Mouse (Mus musculus): ENCODE results near the gene Tnfaip8l1. TPM values are rescaled to one million over a fixed set of nuclear protein-coding genes. Genes with fewer than 3 reads are reported as not detected.

Gene Tnfaip8l1
- total RNA-seq, 1 experiment from 2014 or later = 3.7 TPM

DNA sequence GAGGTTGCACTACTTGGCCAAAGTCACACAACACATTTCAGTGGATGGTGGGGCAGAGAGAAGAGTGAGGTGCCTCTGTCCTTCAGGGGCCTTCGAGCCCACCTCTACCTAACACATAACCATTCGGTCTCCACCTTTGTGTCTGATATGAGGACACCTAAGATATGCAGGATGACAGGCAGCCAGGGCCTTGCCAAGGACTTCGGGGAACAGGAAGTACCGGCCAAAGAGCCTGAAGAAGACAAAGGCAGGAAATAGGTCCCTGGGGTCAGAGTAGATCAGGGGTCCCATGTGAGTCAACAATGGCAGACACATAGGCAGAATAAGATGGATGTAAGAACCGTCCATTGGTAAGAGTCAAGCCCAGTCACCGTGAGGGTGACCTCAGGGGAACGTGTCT, 25.7 kb upstream of the Tnfaip8l1 start:
- no peak for ATAC-seq (replicated peaks; ENCODE audit: low read depth, poor library complexity, severe bottlenecking)

DNA sequence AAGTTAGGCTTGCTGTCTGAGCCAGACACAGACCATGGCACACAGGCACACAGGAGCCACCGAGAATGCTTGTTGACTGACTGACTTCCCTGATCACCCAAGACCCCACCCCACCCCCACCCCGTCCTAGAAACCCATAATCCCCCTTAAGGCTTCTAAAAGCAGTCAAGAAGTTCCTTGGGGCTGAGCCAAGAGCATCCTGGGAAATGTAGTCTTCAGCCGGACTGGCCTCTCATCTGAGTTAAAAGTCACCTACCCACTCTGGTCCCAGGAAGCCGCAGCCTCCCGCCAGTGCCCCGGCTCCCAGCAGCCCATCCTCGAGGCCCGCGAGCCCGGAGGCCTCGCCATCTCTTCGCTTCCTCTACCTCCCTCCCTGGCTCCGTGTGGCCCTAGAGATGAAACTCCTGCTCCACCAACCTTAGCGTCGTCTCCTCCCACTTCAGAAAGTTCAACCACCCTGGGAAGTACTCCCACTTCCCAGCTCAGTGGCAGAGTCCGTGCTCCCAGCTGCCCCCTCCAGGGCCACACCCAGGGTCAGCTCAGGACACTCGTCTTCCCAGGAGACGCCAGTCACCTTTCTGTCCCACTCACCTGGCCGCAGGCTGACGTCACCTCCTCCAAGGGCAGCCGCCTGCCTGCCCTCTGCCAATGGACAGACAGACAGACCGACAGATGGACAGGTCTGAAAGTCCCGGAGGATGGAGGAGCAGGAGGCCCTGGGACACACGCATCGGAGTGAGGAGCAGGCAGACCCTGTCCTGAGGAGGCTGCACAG, 24.3 kb upstream of the Tnfaip8l1 start:
- ATAC-seq (replicated peaks; ENCODE audit: low read depth, poor library complexity, severe bottlenecking) = no peak

DNA sequence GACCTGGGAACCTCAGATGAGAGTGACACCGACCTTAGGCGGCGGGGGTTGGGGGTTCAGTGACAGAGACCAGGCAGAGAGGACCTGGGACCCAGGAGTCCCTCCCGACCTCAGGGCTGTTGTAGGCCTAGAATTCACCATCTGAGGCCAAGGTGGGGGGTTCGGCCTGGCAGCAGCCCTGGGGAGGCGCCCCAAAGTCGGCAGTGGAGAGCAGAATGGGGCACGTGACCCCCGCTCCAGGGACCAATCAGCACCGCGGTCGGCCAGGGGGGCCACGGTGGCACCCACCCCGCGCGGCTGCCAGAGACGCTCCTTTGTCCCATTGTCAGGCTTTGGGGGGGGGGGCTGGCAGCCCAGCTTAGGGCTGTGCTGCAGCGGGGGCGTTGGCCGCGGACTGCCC, 22.9 kb upstream of the Tnfaip8l1 start:
- ATAC-seq (replicated peaks; ENCODE audit: low read depth, poor library complexity, severe bottlenecking) = no peak

DNA sequence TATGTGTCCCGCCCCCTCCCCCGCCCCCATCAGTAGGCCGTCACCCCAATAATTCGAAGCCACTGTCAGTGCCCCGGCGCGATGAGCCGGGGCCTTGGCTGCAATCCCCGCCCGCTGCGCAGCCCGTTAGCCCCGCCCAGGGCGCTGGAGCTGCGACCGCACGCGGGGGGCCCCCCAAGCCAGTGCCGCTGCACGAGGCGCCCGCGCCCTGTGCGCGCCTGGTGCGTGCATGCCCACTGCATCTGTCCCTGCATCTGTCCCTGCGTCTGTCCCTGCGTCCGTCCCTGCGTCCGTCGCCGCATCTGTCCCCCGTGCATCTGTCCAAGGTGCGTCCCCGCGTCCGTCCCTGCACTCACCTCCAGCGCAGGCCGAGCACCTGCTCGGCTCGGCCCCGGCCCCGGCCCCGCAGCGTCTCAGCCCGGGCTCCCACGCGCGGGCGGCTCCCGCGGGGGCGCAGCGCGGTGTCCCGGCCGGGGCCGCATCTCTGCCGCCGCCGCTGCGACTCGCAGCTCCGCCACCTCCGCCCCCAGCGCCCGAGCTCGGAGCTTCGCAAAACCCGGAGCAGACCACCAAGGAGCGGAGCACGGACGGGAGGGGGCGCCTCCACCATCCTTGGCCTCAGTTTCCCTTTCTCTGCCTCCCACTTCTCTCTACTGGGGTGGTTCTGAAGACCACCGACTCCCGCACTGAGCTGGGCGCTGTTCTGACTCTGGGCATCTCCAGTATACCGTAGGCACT, 22.2 kb upstream of the Tnfaip8l1 start, which contains the start of gene Sema6b:
Sema6b (minus strand) TSS at position 486 of the 738 bp plus-strand sequence.
- ATAC-seq (replicated peaks; ENCODE audit: low read depth, poor library complexity, severe bottlenecking) = peak; percentile 52

DNA sequence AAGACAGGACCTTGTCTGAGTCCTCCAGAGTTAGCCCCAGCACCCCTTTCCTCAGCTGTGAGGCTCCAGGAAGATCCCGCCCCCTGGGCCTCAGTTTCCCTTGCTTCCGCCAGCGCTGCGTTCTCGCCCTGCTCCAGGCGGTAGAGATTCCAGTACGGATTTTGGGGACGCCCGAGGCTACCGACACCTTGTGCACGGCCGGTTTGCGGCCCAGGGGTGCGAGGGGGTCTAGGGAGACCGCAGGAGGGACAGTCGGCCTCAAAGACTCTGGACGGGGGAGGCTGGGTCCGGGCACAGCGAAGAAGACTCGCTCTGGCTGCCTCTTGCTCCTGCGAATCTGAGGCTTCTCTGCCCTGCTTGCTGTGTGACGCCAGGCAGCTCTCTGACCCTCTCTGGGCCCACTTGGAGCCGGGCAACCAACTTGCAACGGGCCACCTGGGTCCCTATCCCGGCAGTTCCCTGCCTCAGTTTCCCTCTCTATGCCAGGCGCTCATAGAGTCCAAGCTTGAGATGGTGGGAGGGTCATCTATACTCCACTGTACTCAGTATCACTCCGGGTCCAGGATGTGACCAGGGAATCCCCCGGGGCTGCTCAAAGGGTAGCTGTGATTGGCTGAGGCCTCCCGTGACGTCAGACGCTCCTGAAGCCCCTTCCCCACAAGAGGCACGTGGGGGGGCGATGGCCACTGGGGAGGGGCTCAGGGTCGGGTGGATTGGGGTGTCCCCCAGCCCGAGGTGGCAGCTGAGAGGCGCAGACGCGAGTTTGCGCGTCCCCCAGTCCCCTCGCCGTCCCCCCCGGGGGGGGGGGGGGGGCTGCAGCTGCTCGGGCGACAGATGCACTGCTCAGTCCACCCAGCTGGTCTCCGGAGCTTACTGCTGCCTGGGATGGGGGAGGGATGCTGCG, 20.3 kb upstream of the Tnfaip8l1 start:
- ATAC-seq (replicated peaks; ENCODE audit: low read depth, poor library complexity, severe bottlenecking) = no peak; the same call in 1 of the 2 replicates

DNA sequence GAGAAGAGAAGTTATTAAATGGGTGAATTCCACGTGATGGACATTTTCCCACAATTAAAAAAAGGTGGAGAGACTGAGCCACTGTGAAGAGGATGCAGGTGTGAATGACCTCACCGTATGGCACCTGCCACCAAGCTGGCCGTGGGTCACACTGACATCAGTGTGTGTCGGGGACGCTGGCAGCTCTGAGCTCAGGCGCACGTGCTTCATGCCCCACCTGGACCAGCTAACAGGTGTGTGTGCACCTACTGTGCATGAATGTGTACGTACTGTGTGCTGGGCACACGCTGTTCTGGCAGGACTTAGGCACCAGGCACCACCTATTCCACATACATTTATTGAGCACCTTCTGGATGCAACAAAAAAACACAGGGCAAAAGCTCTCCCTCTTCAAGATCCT, 17.7 kb upstream of the Tnfaip8l1 start:
- ATAC-seq (replicated peaks; ENCODE audit: low read depth, poor library complexity, severe bottlenecking) = no peak

DNA sequence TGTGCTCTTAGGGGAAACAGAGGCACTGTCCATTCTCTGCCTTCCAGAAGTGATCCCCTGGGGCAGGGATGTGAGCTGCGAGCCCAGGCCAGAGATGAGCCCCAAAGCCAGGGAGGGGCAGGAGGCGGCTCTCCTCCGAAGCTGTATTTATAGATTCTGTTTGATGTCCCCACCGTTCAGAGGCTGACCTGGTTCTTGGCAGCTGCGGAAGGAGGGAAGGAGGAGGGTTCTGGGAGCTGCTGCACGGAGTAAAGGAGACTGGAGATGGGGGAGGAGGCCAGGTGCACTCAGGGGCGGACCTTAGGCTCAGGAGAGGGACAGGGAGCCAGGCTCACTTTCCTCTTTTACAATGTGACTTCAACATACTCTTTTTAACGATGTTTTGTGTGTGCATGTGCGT, 16.1 kb upstream of the Tnfaip8l1 start:
- no peak for ATAC-seq (replicated peaks; ENCODE audit: low read depth, poor library complexity, severe bottlenecking)

DNA sequence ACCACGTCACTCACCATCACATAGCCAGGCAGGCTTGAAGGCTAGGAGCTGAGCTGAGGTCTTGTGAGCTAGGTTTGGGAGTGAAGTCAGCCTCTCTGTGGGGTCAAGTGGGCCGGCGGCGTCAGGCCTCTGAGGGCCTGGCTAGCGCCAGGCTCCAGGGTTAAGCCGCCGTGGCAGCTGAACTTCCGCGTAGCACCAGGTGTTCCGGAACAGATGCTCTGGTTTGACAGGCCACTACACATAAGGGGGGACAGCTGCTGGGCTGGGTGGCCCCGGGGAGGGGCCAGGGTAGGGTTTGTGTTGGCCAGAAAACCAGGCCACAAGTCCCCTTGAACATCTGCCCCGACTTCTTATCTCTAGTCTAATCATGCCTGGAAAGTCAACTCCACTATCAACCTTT, 14.9 kb upstream of the Tnfaip8l1 start:
- ATAC-seq (replicated peaks; ENCODE audit: low read depth, poor library complexity, severe bottlenecking) = no peak

DNA sequence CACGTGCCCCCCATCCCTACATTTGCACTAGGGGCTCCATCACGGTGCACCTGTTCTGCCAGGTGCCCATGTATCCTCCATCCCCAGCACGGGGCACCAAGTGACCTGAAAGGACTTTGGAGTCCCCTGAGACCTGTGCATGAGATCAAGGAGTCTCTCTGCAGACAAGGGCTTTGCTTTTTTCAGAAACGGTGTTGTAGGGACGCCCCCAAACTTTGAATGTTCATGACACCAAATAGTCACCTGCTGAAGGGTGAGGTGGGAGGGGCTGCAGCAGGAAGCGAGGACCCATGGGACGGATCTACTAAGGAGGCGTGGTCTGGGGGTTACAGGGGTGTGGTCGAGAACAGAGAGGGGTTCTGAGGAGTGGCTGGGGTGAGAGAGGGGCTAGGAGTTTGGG, 14.0 kb upstream of the Tnfaip8l1 start:
- no peak for ATAC-seq (replicated peaks; ENCODE audit: low read depth, poor library complexity, severe bottlenecking)

DNA sequence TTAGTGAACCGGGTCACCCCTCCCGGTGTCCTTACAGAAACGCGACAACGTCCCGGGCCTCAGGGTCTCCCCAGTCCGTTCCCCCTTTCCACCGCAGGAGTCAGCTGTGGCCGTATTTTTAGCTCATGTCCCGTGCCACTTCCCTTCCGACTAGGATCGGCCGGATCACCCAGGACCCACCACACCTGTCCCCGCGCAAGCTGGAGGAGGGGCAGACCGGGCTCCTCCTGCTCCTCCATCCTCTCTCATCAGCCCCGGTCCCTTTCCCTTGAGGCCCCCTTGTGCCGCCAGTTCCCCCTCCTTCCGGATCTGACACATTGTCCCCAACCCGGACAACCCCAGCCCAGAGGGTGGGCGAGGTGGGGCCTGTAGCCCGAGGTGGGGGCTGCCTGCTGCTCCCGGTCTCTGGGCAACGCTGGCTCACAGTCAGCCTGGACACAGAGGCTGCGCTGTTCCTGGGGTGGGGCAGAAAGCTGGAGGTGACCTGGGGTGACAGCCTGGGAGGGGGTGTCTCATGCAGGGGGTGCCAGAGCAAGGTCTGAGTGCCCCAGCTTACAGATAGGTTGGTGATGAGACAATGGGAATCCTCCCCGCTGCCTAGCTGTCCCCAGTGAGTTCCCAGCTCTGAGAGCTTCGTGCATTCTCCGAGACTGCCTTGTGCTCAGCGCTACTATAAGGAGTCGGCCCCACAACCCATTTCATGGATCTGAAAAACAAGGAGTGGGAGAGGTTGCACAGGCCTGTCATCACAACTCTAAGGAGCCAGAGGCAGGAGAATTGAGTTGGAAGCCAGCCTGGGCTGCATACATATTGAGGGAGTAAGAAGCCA, 13.3 kb upstream of the Tnfaip8l1 start:
- 0 out of 2 replicates have a peak, but pooled peaks have one; percentile 8 for ATAC-seq (replicated peaks; ENCODE audit: low read depth, poor library complexity, severe bottlenecking)

DNA sequence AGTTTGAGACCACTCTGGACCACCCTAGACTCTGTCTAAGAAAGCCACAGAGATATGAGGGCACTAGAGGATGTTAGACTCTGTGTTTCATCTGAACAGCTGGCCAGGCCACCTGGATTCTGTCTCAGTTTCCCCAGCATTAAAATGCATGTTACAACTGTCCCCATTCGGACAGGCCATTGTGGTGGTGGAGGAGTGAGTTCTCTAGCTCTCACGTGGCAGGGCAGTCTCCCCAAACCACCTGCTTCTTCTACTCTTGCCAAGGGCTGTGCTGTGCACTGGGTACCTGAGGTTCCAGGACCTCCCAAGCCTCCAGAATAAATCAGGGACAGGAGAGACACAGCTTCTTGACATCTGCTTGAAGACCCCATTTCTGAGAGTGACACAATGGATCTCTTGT, 12.4 kb upstream of the Tnfaip8l1 start:
- ATAC-seq (replicated peaks; ENCODE audit: low read depth, poor library complexity, severe bottlenecking) = no peak

DNA sequence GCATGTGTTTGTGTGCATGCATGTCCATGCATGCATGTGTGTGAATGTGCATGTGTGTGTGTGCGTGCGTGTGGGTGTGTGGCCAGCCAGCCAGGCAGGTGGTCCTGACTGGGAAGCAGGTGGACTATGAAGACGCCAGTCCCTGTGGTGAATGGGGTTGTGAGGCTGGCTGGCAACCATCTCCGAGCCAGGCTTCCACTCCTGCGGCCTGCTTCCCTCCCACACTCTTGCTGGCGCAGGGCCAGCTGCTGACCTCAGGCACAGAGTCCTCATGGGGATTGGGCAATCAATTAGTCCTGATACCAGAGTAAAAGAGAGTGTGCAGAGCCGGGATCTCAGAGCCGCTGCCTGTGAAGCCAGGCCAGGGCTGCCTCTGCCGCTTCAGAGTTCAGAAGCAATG, 8.6 kb upstream of the Tnfaip8l1 start:
- peak; percentile 74 for ATAC-seq (replicated peaks; ENCODE audit: low read depth, poor library complexity, severe bottlenecking)

DNA sequence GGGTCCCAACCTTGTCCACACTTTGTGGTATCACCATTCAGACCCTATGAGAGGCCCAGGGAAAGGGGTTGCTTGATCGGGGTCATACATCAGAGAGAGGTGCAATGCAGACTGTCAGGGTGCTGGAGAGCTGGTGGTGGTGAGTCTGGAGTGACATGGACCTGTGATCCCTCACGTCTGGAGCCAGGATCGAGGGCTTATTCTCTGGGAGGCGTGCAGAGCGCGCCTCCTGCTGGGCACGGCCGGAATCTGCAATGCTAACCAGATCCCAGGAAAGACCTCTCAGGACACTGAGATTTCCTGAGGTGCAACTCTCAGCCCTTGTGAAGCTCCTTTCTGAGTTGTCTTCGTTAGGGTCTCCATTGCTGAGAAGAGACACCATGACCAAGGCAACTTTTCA, 2.5 kb upstream of the Tnfaip8l1 start:
- peak; percentile 38 for ATAC-seq (replicated peaks; ENCODE audit: low read depth, poor library complexity, severe bottlenecking)

DNA sequence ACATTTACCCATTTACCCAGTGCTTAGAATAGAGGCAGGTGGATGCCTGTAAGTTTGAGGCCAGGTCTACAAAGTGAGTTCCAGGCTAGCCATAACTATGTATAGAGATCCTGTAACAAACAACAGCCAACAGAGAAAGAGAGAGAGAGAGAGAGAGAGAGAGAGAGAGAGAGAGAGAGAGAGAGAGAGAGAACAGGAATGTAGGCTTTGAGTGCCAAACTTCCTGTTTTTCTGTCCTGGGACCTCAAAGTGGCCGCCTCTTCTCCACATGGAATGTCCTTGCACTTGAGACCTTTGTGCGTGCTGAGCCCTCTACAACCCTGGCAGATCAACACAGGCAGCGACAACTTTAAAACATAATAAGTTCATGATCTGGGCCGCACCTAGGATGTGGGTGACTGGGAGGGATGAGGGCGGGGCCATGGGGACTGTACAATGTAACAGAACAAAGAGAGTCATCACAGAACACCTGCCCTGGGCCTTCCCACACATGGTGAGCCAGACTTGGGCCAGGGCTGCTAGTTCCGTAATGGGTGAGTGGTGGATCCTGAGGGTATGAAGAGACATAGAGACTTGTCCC, 1.3 kb downstream of the Tnfaip8l1 start:
- no peak for ATAC-seq (replicated peaks; ENCODE audit: low read depth, poor library complexity, severe bottlenecking)

DNA sequence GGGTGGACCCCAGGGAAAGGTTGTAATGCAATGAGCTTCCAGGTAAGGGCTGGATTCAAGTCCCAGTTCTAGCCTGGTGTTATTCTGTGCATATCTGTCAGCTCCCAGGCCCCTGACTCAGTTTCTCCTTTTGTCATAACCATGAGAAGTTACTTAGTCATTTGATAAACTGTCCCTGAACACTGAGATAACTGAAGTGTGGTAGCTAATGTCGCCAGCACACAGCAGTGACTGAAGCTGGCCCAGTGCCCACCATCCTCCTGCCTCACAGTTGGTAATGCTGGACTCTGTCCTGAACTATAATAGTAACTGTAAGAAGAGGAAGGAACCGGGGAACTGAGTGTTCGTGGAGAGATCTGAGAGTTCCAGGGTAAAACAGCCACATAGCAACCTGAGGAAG, 2.2 kb downstream of the Tnfaip8l1 start:
- no peak for ATAC-seq (replicated peaks; ENCODE audit: low read depth, poor library complexity, severe bottlenecking)

DNA sequence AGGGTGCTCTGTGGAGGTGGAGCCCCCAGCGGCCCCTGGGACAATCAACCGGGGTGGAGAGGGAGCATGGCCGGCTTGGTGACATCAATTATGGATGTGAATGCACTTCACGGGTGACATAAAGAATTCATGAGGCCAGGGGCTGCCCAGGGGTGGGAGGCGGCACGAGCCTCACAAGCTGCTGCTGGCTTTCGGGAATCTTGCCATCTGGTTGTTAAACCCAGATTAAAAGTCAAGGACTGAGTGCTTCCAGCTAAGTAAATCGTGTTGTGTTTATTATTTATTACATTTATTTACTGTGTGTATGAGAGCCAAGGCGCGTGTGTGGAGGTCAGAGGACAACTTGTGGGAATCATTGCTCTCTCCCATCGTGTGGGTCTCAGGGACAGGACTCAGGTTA, 3.4 kb downstream of the Tnfaip8l1 start:
- no peak for ATAC-seq (replicated peaks; ENCODE audit: low read depth, poor library complexity, severe bottlenecking)

DNA sequence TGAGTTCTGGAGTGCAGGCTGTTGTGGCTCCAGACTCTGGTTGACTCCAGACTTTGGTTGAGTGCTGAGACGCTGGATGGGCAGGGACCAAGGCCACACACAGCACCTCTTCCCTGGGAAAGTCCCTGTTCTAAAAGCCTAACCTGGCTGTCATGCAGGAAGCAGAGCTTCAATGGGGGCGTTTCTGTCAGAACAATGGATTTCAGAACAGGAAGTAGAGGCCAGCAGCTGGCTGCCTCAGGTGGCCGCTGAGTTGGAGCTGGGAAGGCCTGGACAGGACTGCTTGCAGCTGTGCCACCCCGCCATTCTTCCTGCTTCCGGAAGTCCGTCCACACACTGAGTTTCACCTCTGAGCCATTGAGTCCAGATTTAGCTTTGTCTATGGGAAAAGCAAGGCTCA, 7.6 kb downstream of the Tnfaip8l1 start:
- ATAC-seq (replicated peaks; ENCODE audit: low read depth, poor library complexity, severe bottlenecking) = no peak

DNA sequence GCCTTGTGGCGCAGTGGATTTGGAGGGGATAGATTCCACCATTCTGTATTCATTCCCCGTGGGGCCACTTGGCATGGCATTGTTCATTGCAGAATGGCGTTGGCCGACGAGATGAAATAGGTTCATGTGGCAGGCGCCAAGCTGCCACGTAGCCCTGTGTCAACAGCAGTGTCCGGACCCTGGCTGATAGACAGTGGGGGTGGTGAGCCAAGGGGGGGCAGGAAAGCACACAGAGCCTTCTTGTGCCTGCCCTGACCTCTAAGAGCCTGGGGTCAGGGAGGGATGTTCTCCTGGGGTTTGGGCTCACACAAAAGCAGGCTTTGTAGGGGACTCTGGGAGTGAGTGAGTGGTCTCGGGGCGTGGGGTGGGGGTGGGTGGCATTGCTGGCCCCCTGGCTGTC, 8.4 kb downstream of the Tnfaip8l1 start:
- no peak for ATAC-seq (replicated peaks; ENCODE audit: low read depth, poor library complexity, severe bottlenecking)

DNA sequence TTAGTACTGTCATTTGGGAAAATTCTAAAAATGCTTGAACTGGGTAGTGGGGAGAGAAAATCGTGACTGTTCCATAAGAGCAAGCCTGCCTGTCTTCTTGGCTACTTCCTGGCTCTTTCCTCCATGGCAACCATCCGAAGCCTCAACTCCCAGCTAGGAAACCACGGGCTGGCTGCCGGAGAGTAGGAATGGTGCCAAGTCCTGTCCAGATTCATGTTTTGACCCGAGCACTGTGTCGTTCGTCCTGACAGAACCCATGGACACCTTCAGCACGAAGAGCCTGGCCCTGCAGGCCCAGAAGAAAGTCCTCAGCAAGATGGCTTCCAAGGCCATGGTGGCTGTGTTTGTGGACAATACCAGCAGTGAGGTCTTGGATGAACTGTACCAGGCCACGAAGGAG, 9.2 kb downstream of the Tnfaip8l1 start:
- ATAC-seq (replicated peaks; ENCODE audit: low read depth, poor library complexity, severe bottlenecking) = no peak
